Mouse (Mus musculus) testis, adult 2 months (tissue): ENCODE measurements around the gene Bola3.

ENCODE experiments used
- CTCF ChIP-seq: fragments of 200-500 bp; IDR thresholded peaks from 2 replicates; pipeline ENCODE4 v1.5.1; 2012; ENCODE audit warnings: low read depth, mild to moderate bottlenecking, inconsistent platforms, low read length, moderate library complexity; ENCODE audit not compliant: control insufficient read depth, insufficient read depth, insufficient replicate concordance
- POLR2A ChIP-seq: fragments of 200-500 bp; IDR thresholded peaks from 2 replicates; pipeline ENCODE4 v1.6.1; 2012; ENCODE audit warnings: low read depth, mild to moderate bottlenecking, inconsistent platforms, low read length, moderate library complexity; ENCODE audit not compliant: control insufficient read depth

DNA sequence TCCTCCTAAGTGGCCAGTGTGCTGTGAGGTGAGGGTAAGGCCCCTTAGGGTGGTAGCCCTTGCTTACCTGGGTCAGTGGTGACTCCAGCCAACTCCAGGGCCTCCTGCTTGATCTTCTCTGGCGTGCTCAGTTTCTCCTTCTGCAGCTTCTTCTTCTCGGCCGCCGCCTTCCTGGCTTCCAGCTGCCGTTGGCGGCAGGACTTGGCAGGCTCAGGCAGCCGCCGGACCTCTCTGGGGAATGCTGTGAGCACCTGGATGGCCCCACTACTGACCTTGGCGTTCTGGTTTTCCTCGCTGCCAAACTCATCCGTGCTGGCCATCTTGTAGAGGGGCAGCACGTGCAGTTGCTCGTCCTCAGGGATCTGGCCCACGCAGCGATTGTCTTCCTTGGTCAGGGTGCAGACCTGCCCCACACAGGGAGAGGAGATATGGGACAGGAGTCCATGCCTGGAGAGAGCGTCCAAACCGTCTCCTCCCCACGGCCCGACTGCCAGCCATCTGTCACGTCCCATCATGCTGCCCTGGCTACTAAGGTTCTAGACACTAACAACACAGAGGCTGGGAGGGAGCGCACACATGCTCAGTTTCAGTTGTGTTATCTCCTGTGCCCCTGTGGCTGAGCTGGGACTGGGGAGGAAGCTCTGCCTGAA lies 21.5 kb downstream of the Bola3 start:
- TF ChIP-seq POLR2A: no peak
- TF ChIP-seq CTCF: no peak
